Mouse (Mus musculus) bone marrow macrophage, adult 2 months (primary cell): ENCODE data around the gene Fam166a. TPM values are rescaled to one million over a fixed set of nuclear protein-coding genes. Genes with fewer than 3 reads are reported as not detected.

Experiments used
- H3K27ac ChIP-seq: 2 replicates; pipeline ENCODE4 v1.5.1; 2012; ENCODE audit warnings: low read depth, low read length; ENCODE audit not compliant: insufficient read depth
- H3K4me1 ChIP-seq: 2 replicates; pipeline ENCODE4 v1.6.1; 2012; ENCODE audit warnings: low read length; ENCODE audit not compliant: control insufficient read depth, insufficient read depth
- H3K4me3 ChIP-seq: 2 replicates; pipeline ENCODE4 v1.5.1; 2012; ENCODE audit warnings: mild to moderate bottlenecking, low read length, moderate library complexity; ENCODE audit not compliant: insufficient read depth
- CTCF ChIP-seq: IDR thresholded peaks from 2 replicates; pipeline ENCODE4 v1.5.1; 2012; ENCODE audit warnings: low read depth, mild to moderate bottlenecking, low read length, moderate library complexity
- POLR2A ChIP-seq: IDR thresholded peaks from 2 replicates; pipeline ENCODE4 v1.6.1; 2012; ENCODE audit warnings: mild to moderate bottlenecking, low read depth, low read length, borderline replicate concordance
- polyA plus RNA-seq: library from polyadenylated mRNA; stranded (reverse); fragments of >200 nt; gene quantifications from 2 replicates; pipeline ENCODE4 v1.2.4, GENCODE M21; 2012; ENCODE audit not compliant: missing spikeins, insufficient read depth, insufficient read length

Gene Fam166a
- polyA plus RNA-seq, 1 experiment, result not detected

DNA sequence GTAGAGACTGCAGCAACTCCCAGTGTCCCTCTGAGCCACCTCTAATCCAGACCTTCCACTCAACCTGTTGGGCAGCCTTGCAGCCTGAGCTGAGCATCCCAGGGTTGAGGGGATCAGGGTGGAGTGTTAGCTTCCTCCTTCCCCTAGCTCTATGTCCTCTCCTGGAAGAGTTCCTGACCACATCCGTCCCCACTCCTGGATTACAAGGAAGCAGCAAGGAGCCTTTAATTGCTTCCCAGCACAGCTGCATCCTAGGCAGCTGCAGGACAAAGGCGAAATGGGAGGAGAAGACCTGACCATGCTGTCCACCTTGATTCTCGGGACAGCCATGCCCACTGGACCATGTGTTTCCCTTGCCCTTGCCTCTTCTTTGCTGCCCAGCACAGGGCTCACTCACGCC lies 41.5 kb upstream of the Fam166a start:
- no peak overlapping the region for H3K27ac ChIP-seq
- TF ChIP-seq POLR2A, result no peak
- no peak for TF ChIP-seq CTCF

DNA sequence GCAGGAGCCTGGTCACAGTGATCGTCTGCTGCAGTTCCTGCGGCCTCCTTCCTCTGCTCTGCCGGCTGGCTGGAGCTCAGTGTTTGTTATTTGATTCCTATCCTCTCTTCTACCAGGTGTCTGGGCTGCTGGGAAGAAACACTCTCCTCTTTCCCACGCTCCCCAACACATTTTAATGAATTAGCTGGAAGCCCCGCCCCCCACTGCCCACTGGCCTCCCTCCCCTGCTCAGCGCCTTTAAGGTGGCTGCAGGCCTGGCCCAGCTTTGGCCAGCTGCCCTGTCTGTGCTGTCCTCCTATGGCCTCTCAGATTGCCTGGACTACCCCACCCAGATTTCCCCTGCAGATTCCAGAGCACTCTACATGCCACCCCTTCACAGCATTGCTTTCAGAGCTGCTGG lies 40.9 kb upstream of the Fam166a start:
- no peak for TF ChIP-seq CTCF
- no peak for TF ChIP-seq POLR2A
- Histone ChIP-seq H3K27ac (no peak overlapping the region), H3K4me1 (peaks cover 2% of the 10 kb centered on the region), H3K4me3 (no peak overlapping the region)

More for the DNA sequence above, 41.5 kb upstream of the Fam166a start:
- peaks cover 4% of the 10 kb centered on the region for H3K4me1 ChIP-seq
- H3K4me3 ChIP-seq, result no peak overlapping the region

DNA sequence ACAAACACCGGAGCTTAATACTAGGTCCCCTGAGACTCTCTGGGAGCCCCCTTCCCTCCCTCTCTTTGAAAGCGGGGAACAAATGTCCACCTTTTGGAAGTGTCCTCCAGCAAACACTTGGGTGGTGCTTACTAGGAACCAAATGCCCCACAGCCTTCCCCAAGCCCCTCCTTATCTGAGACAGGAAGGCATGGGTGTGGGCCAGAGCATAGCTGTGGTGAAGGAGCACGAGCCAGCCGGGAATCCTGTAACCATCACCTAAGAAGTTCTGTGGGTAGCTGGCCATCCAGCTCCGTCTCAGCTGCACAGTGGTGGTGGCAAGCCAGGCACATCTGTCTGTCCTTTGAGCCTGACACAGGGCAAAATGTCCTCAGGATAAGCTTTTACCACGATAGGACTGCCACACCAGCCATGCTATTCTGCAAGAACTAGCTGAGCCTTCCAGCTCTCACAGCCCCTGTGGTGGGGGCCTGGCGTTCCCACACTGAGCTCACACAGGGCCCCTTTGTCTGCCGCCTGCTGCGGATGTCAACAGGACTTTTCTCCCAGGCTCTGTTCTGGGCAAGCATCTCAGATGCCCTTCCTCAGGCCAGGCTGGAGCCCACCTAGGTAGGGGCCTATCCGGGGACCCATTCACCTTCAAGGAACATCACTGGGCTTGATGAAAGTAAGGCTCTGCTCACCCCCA lies 40.1 kb upstream of the Fam166a start:
- Histone ChIP-seq H3K4me3 (no peak overlapping the region), H3K27ac (no peak overlapping the region), H3K4me1 (no peaks in the 10 kb centered on the region)
- TF ChIP-seq CTCF (no peak), POLR2A (no peak)

DNA sequence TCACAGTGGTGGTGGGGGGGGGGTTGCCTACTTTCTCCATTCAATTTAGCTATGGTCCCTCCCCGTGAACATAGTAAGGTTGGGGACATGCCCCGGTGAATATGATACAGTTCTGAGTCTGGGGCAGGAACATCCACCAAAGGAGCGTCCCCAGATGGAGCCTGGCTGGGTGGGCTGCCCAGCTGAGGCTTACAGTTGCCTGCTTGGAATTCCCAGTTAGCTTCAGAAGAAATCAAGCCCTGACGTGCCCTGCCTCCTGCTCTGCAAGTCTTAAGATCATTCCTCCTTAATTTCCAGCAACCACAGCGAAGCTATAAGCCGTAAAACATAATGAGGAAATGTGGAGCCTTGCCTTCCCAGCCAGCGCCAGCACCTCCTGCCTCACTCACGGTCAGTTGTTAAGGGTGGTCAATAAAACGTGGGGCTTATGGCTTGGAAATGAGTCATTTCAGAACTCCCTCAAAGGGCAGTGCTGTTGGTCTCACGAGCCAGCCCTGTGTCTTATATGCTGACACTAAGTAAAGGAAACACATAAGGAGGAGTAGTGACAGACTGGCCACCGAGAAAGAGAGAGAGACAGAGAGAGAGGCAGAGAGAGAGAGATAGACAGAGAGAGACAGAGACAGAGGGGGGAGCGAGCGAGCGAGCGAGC lies 38.9 kb upstream of the Fam166a start:
- no peak for TF ChIP-seq POLR2A
- no peaks in the 10 kb centered on the region for H3K4me1 ChIP-seq
- H3K4me3 ChIP-seq, result no peak overlapping the region
- no peak overlapping the region for H3K27ac ChIP-seq

DNA sequence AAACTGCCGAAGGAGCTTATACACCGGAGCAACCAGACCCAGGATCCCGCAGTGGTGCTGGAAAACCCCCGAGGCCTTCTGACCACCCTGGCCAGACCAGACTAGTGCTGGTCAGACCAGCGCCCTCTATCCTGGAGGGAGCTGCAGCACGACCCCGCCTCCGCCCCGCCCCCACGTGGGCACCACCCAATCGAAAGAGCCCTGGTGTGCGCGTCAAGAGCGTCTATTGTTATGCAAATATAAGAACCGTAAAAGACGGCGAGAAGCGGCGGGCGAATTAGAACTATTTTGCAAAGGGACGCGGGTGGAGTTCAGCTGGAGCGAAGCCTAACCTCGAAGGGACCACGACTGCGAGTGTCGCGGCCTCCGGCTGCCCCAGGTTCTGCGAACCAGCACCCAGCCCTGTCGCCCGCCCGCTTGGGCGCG lies 38.1 kb upstream of the Fam166a start, which contains the start of gene Nrarp:
Nrarp (plus strand) TSS at position 281 of the 426 bp plus-strand sequence.
- TF ChIP-seq CTCF (no peak), POLR2A (no peak)
- H3K4me3 ChIP-seq, result peak within 1 kb of the TSS; percentile 57
- H3K4me1 ChIP-seq, result no peaks in the 10 kb centered on the region
- no peak within 1 kb of the TSS for H3K27ac ChIP-seq

DNA sequence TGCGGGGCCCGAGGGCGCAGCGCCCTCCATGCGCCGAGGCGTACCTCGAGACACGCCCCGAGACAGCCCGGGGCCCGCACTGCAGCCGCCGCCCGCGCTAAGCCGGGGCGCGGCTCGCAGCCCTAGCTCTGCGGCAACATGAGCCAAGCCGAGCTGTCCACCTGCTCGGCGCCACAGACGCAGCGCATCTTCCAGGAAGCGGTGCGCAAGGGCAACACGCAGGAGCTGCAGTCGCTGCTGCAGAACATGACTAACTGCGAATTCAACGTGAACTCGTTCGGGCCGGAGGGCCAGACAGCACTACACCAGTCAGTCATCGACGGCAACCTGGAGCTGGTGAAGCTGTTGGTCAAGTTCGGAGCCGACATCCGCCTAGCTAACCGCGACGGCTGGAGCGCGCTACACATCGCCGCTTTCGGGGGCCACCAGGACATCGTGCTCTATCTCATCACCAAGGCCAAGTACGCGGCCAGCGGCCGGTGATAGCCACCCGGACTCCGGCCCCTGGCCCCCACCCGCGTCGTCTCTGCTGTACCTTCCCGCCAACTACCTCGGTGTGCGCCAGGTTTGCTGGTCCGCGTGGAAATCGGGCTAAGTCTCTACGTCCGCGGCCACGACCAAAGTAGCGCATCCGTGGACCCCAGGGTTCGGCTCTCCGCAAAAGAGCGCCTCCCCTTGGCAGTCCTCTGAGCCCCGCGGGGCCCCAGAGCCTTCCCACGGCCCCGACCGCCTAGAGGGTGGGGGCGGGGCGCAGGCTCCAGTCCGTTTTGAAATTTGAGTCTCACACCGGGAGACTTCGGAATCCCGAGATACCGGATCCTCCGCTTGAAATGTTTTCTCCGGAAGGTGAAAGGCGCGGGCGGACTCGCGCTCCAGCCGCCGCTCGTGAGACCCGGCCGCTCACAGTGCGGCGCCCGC lies 37.3 kb upstream of the Fam166a start:
- TF ChIP-seq CTCF (no peak), POLR2A (no peak)
- H3K27ac ChIP-seq, result no peak overlapping the region
- no peaks in the 10 kb centered on the region for H3K4me1 ChIP-seq
- peak overlapping the region; percentile 57 for H3K4me3 ChIP-seq

DNA sequence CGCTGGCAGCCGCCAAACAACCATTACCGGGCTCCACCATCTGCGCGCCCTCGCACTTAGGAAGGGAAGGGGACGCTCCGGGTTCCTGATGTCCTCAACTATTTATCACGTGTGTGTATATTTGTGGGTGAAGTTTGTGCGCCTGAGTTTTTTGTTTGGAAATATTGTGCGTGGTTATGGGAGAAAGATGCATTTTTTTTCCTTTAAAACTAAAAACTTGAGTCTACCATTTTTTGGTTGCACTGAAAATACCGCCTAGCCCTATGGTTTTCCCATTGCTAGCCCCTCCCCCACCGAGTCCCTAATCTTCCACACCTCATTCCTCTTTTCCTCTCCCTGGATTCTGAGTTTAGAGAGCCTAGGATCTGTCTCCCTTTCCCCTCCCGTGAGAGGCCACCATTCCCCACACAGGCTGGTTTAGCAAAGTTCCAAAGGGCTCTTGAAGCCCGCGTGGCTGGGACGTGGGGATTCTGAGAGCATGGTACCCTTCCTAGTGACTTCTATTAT lies 36.6 kb upstream of the Fam166a start:
- H3K4me3 ChIP-seq, result peak overlapping the region; percentile 57; the same call in 1 of the 2 replicates
- H3K27ac ChIP-seq, result no peak overlapping the region
- H3K4me1 ChIP-seq, result no peaks in the 10 kb centered on the region
- TF ChIP-seq POLR2A (no peak), CTCF (no peak)

DNA sequence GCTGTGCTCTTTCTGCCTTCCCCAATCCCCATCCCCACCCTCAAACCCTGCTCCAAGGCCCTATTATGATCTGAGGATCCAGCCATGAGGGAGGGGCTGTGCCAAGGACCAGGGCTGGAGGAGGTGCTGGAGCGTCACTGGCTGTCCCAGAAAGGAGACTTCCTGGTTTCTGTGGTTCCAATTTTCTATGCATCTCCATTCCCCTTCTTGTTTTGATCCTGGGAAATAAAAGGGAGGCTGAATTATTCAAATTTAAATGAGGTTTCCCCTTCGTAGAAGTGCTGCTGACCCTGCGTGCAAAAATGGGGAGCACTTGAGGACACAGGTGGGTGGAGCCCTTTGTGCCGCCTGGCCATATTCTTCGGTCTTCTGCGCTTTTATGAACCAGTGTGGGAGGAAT lies 35.9 kb upstream of the Fam166a start:
- H3K27ac ChIP-seq, result no peak overlapping the region
- H3K4me3 ChIP-seq, result no peak overlapping the region
- TF ChIP-seq POLR2A, result no peak
- no peak for TF ChIP-seq CTCF
- no peaks in the 10 kb centered on the region for H3K4me1 ChIP-seq

DNA sequence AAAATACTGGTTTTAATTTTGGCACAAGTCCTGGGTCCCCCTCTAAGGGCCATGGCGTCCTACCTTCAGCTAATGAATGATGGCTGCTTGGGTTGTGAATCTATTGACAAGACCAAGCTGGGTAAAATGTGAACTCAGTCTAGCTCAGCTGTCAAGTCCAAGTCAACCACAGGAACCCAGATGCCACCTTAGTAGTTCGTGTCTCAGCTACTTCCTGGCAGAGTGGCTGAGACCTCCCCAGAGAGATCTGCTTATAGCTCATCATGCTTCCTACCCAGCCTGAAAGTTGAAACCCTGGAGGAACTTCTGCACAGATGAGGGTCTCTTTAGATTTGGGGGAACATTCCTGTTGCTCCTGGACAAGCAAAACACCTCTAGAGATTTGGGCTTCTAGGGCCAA lies 35.2 kb upstream of the Fam166a start:
- no peak overlapping the region for H3K4me3 ChIP-seq
- TF ChIP-seq CTCF (no peak), POLR2A (no peak)
- no peaks in the 10 kb centered on the region for H3K4me1 ChIP-seq
- no peak overlapping the region for H3K27ac ChIP-seq
